Mouse (Mus musculus) liver (tissue): ENCODE measurements around the gene Rad51b.
A peak's percentile ranks its signal among the peaks of the same experiment; 100 is the strongest.

Experiments used
- DNase-seq: peaks from one replicate; pipeline ENCODE4 v3.0.0-alpha.2; 2020; ENCODE audit warnings: mixed read lengths

Gene Rad51b

GRCm38 (mm10) chr12:79585336-79585735, 288.3 kb downstream of the Rad51b start:
- DNase-seq: no peak

GRCm38 (mm10) chr12:79588831-79589230, 291.7 kb downstream of the Rad51b start:
- no peak for DNase-seq

- no peak for DNase-seq
Measured at GRCm38 (mm10) chr12:79592206-79592605, 295.1 kb downstream of the Rad51b start.

- no peak for DNase-seq
Measured at GRCm38 (mm10) chr12:79596842-79597241, 299.8 kb downstream of the Rad51b start.

GRCm38 (mm10) chr12:79597351-79597750, 300.3 kb downstream of the Rad51b start:
- no peak for DNase-seq

- DNase-seq: no peak
Measured at GRCm38 (mm10) chr12:79597786-79598185, 300.7 kb downstream of the Rad51b start.

GRCm38 (mm10) chr12:79598496-79598895, 301.4 kb downstream of the Rad51b start:
- DNase-seq: no peak

GRCm38 (mm10) chr12:79598901-79599300, 301.8 kb downstream of the Rad51b start:
- no peak for DNase-seq

- DNase-seq: peak; percentile 46
Measured at GRCm38 (mm10) chr12:79600149-79600769, 303.2 kb downstream of the Rad51b start.

- no peak for DNase-seq
Measured at GRCm38 (mm10) chr12:79602641-79603040, 305.6 kb downstream of the Rad51b start.

- peak; percentile 27 for DNase-seq
Measured at GRCm38 (mm10) chr12:79604850-79605249, 307.8 kb downstream of the Rad51b start.

GRCm38 (mm10) chr12:79606197-79606631, 309.1 kb downstream of the Rad51b start:
- DNase-seq: no peak

GRCm38 (mm10) chr12:79609399-79610010, 312.4 kb downstream of the Rad51b start:
- DNase-seq: no peak

- DNase-seq: peak; percentile 79
Measured at GRCm38 (mm10) chr12:79610511-79611103, 313.5 kb downstream of the Rad51b start.

- peak; percentile 55 for DNase-seq
Measured at GRCm38 (mm10) chr12:79611665-79612064, 314.6 kb downstream of the Rad51b start.

- DNase-seq: peak; percentile 93
Measured at GRCm38 (mm10) chr12:79612334-79613060, 315.4 kb downstream of the Rad51b start.

- DNase-seq: no peak
Measured at GRCm38 (mm10) chr12:79613061-79613788, 316.1 kb downstream of the Rad51b start.

GRCm38 (mm10) chr12:79613846-79614582, 316.9 kb downstream of the Rad51b start:
- DNase-seq: no peak

GRCm38 (mm10) chr12:79614583-79614953, 317.5 kb downstream of the Rad51b start:
- DNase-seq: no peak

- no peak for DNase-seq
Measured at GRCm38 (mm10) chr12:79615717-79616316, 318.7 kb downstream of the Rad51b start.

- DNase-seq: no peak
Measured at GRCm38 (mm10) chr12:79619009-79619408, 321.9 kb downstream of the Rad51b start.

- DNase-seq: no peak
Measured at GRCm38 (mm10) chr12:79620693-79621092, 323.6 kb downstream of the Rad51b start.
